In the genomic region with DNA sequence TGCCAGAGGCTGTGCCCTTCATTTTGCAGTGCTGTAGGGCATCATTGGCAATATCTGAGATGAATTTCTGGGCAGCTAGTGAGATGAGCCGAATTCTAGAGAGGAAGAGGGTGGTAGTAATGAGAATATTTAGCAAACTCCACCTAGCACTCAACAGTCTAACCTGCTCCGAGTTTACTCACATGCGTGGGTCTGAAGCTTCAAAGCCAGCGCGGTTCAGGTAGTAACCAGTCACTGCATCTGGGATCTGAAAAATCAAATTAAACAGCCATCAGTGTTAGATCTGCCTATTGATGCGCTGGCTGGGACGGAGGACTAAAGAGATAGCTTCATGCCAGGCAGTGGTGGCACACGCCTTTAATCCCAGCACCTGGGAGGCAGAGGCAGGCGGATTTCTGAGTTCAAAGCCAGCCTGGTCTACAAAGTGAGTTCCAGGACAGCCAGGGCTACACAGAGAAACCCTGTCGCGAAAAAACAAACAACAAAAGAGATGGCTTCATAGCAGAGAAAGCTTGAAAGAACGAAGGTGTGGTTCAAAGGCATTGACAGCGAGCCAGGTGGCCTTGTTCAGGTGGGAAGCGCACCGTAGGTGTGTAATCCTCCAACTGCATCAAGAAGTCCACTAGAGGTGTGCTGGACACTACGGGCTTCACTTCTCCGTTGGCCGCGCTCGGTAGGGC, we compare ENCODE assay signal across 1 mouse cellular context.
TF ChIP-seq lines count a peak whose summit lies in the region.

No protein-coding gene starts in this region.

TF ChIP-seq in CH12.LX, 34 proteins besides CTCF, POLR2A, EP300 and RAD21:
- TF ChIP-seq ZMIZ1 (IDR thresholded peaks at IDR 0.05; ENCODE audit: low read depth, low read length): 0 out of 2 replicates have a peak, but pooled peaks have one; percentile 23
